Mouse (Mus musculus): ENCODE data around the gene Mettl2. TPM values are rescaled to one million over a fixed set of nuclear protein-coding genes. Genes with fewer than 3 reads are reported as not detected.

Gene Mettl2
- polyA plus RNA-seq, 1 experiment from 2014 or later = 33.9 TPM

GRCm38 (mm10) chr11:105159673-105160360, 33.6 kb downstream of the Mettl2 start:
- Histone ChIP-seq H3K4me3 (ENCODE audit: low read depth, low read length) (no peak overlapping the region), H3K4me1 (ENCODE audit: control insufficient read depth, insufficient read depth, low read length) (no peaks in the 10 kb centered on the region), H3K27ac (ENCODE audit: low read depth, low read length) (no peak overlapping the region), H3K9ac (replicated peaks; ENCODE audit: low read depth, low read length) (no peak overlapping the region), H3K36me3 (ENCODE audit: control insufficient read depth, insufficient read depth, low read length) (no peaks in the 10 kb centered on the region), H3K27me3 (ENCODE audit: control insufficient read depth, insufficient read depth, low read length) (no peaks in the 10 kb centered on the region), H3K9me3 (ENCODE audit: control insufficient read depth, low read length) (no peaks in the 10 kb centered on the region), H3K4me2 (ENCODE audit: low read depth, low read length) (no peak overlapping the region)
- WGBS = 60% methylated on average over 6 of the region's 6 CpGs
- ATAC-seq (ENCODE audit: low read depth) = no peak

- Histone ChIP-seq H3K9ac (replicated peaks; ENCODE audit: low read depth, low read length) (no peak overlapping the region), H3K4me3 (ENCODE audit: low read depth, low read length) (no peak overlapping the region), H3K4me1 (ENCODE audit: control insufficient read depth, insufficient read depth, low read length) (no peaks in the 10 kb centered on the region), H3K9me3 (ENCODE audit: control insufficient read depth, low read length) (no peaks in the 10 kb centered on the region), H3K4me2 (ENCODE audit: low read depth, low read length) (no peak overlapping the region), H3K27ac (ENCODE audit: low read depth, low read length) (no peak overlapping the region), H3K27me3 (ENCODE audit: control insufficient read depth, insufficient read depth, low read length) (no peaks in the 10 kb centered on the region), H3K36me3 (ENCODE audit: control insufficient read depth, insufficient read depth, low read length) (no peaks in the 10 kb centered on the region)
- WGBS = 96% methylated on average over 2 of the region's 2 CpGs
- no peak for ATAC-seq (ENCODE audit: low read depth)
These were observed 35.2 kb downstream of the Mettl2 start for GRCm38 (mm10) chr11:105161411-105161810.

- Histone ChIP-seq H3K4me3 (ENCODE audit: low read depth, low read length) (no peak overlapping the region), H3K4me2 (ENCODE audit: low read depth, low read length) (no peak overlapping the region), H3K36me3 (ENCODE audit: control insufficient read depth, insufficient read depth, low read length) (no peaks in the 10 kb centered on the region), H3K27me3 (ENCODE audit: control insufficient read depth, insufficient read depth, low read length) (no peaks in the 10 kb centered on the region), H3K4me1 (ENCODE audit: control insufficient read depth, insufficient read depth, low read length) (no peaks in the 10 kb centered on the region), H3K9ac (replicated peaks; ENCODE audit: low read depth, low read length) (no peak overlapping the region), H3K9me3 (ENCODE audit: control insufficient read depth, low read length) (no peaks in the 10 kb centered on the region), H3K27ac (ENCODE audit: low read depth, low read length) (no peak overlapping the region)
- 85% methylated on average over 69 of the region's 69 CpGs for whole genome bisulfite sequencing
- ATAC-seq (ENCODE audit: low read depth) = no peak
These were observed 38.6 kb downstream of the Mettl2 start for GRCm38 (mm10) chr11:105164516-105165510.

DNA sequence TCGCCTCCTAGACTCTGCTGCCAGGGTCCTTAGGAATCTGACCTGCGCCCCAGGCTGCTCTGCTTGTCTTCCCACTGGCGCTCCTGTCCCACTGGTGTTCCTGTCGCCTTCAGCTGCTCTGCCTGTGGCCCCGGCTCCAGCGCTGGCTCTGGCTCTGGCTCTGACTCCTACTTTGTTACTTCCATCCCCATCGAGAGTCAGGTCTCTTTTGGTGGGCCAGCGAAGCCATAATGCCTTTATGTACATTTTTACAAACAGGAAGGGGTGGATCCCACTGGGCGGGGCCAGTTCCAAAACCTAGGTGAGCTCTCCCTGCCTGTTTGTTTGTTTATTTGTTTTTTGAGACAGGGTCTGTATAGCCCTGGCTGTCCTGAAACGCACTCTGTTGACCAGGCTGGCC, 40.6 kb downstream of the Mettl2 start:
- no peaks in the 10 kb centered on the region for H3K4me1 ChIP-seq (ENCODE audit: control insufficient read depth, insufficient read depth, low read length)
- H3K4me3 ChIP-seq (ENCODE audit: low read depth, low read length) = no peak overlapping the region
- no peak overlapping the region for H3K9ac ChIP-seq (replicated peaks; ENCODE audit: low read depth, low read length)
- ATAC-seq (ENCODE audit: low read depth) = no peak
- H3K4me2 ChIP-seq (ENCODE audit: low read depth, low read length) = no peak overlapping the region
- H3K27ac ChIP-seq (ENCODE audit: low read depth, low read length) = no peak overlapping the region
- 91% methylated on average over 10 of the region's 10 CpGs for WGBS
- H3K36me3 ChIP-seq (ENCODE audit: control insufficient read depth, insufficient read depth, low read length) = no peaks in the 10 kb centered on the region
- no peaks in the 10 kb centered on the region for H3K9me3 ChIP-seq (ENCODE audit: control insufficient read depth, low read length)
- no peaks in the 10 kb centered on the region for H3K27me3 ChIP-seq (ENCODE audit: control insufficient read depth, insufficient read depth, low read length)

DNA sequence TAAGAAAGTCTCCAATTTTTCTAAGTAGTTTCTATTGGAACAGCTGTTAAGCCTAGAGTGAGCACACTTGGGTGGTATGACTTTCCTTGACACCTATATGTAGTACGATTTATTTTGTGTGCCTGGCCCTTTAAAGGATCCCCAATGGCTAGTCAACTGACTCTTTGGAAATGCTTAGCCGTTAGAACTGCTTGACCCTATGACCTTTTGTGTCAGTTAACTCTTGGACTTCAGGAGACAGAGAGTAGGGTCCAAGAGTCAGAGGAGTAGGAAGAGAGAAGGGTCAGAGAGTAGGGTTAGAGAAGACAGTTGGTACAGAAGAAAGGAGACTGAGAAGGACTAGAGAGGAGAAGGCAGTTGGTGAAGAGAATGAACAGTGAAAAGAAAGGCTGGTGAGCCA, 52.3 kb downstream of the Mettl2 start, which contains the start of gene Tlk2:
Gene Tlk2 (plus strand): TSS at position 292 of the 400 bp plus-strand sequence.
- peaks cover 15% of the 10 kb centered on the region for H3K4me1 ChIP-seq (ENCODE audit: control insufficient read depth, insufficient read depth, low read length)
- no peaks in the 10 kb centered on the region for H3K9me3 ChIP-seq (ENCODE audit: control insufficient read depth, low read length)
- no peaks in the 10 kb centered on the region for H3K27me3 ChIP-seq (ENCODE audit: control insufficient read depth, insufficient read depth, low read length)
- 45% methylated on average over 2 of the region's 2 CpGs for WGBS
- H3K27ac ChIP-seq (ENCODE audit: low read depth, low read length) = no peak within 1 kb of the TSS
- H3K36me3 ChIP-seq (ENCODE audit: control insufficient read depth, insufficient read depth, low read length) = no peaks in the 10 kb centered on the region
- peak within 1 kb of the TSS; percentile 60 for H3K4me2 ChIP-seq (ENCODE audit: low read depth, low read length)
- H3K4me3 ChIP-seq (ENCODE audit: low read depth, low read length) = peak within 1 kb of the TSS; percentile 89
- H3K9ac ChIP-seq (replicated peaks; ENCODE audit: low read depth, low read length) = no peak within 1 kb of the TSS
- no peak for ATAC-seq (ENCODE audit: low read depth)

GRCm38 (mm10) chr11:105179523-105179922, 53.3 kb downstream of the Mettl2 start:
- H3K36me3 ChIP-seq (ENCODE audit: control insufficient read depth, insufficient read depth, low read length) = peaks cover 4% of the 10 kb centered on the region; the same call in 1 of the 2 replicates
- H3K4me2 ChIP-seq (ENCODE audit: low read depth, low read length) = peak overlapping the region; percentile 60
- no peaks in the 10 kb centered on the region for H3K27me3 ChIP-seq (ENCODE audit: control insufficient read depth, insufficient read depth, low read length)
- H3K9ac ChIP-seq (replicated peaks; ENCODE audit: low read depth, low read length) = no peak overlapping the region
- WGBS = 78% methylated on average over 4 of the region's 4 CpGs
- no peak overlapping the region for H3K27ac ChIP-seq (ENCODE audit: low read depth, low read length)
- H3K4me3 ChIP-seq (ENCODE audit: low read depth, low read length) = peak overlapping the region; percentile 89
- H3K4me1 ChIP-seq (ENCODE audit: control insufficient read depth, insufficient read depth, low read length) = peaks cover 15% of the 10 kb centered on the region
- ATAC-seq (ENCODE audit: low read depth) = no peak
- H3K9me3 ChIP-seq (ENCODE audit: control insufficient read depth, low read length) = no peaks in the 10 kb centered on the region

- Histone ChIP-seq H3K9ac (replicated peaks; ENCODE audit: low read depth, low read length) (peak overlapping the region; percentile 97), H3K36me3 (ENCODE audit: control insufficient read depth, insufficient read depth, low read length) (peaks cover 8% of the 10 kb centered on the region; the same call in 1 of the 2 replicates), H3K27ac (ENCODE audit: low read depth, low read length) (peak overlapping the region; percentile 94), H3K27me3 (ENCODE audit: control insufficient read depth, insufficient read depth, low read length) (no peaks in the 10 kb centered on the region), H3K4me3 (ENCODE audit: low read depth, low read length) (peak overlapping the region; percentile 89), H3K4me2 (ENCODE audit: low read depth, low read length) (peak overlapping the region; percentile 60), H3K9me3 (ENCODE audit: control insufficient read depth, low read length) (no peaks in the 10 kb centered on the region), H3K4me1 (ENCODE audit: control insufficient read depth, insufficient read depth, low read length) (peaks cover 15% of the 10 kb centered on the region)
- ATAC-seq (ENCODE audit: low read depth) = peak; percentile 65
- 1% methylated on average over 31 of the region's 35 CpGs for WGBS
These were observed 54.4 kb downstream of the Mettl2 start for GRCm38 (mm10) chr11:105180471-105181091.

DNA sequence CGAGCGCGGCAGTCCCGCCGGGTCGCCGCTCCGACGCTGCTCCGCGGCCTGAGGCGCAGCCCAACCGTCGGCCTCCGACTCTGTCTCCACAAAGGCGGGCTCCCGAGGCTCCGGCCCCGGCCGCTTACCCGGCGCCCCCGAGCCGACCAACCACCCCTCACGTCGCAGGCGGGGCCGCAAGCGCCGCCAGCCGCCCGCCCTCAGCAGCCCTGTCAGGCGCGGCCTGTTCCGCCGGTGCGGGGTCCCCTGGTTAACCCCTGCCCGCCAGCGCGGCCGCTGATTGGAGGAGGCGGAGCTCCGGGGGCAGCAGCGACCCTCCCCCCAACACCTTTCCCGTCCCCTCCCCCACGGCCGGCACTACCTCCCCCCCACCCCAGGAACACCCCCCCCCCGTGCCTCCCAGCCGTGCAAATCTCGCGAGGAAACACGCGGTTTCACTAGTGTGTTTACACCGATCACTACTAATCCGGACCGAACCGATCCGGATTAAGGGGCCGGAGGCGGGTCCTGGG, 55.0 kb downstream of the Mettl2 start:
- 0% methylated on average over 39 of the region's 60 CpGs for WGBS
- peak; percentile 97 for ATAC-seq (ENCODE audit: low read depth)
- Histone ChIP-seq H3K36me3 (ENCODE audit: control insufficient read depth, insufficient read depth, low read length) (peaks cover 9% of the 10 kb centered on the region; the same call in 1 of the 2 replicates), H3K9me3 (ENCODE audit: control insufficient read depth, low read length) (no peaks in the 10 kb centered on the region), H3K4me1 (ENCODE audit: control insufficient read depth, insufficient read depth, low read length) (peaks cover 15% of the 10 kb centered on the region), H3K9ac (replicated peaks; ENCODE audit: low read depth, low read length) (peak overlapping the region; percentile 97), H3K4me3 (ENCODE audit: low read depth, low read length) (peak overlapping the region; percentile 89), H3K27me3 (ENCODE audit: control insufficient read depth, insufficient read depth, low read length) (no peaks in the 10 kb centered on the region), H3K4me2 (ENCODE audit: low read depth, low read length) (peak overlapping the region; percentile 60), H3K27ac (ENCODE audit: low read depth, low read length) (peak overlapping the region; percentile 94)

Measured in neural tube, embryonic 14.5 days (tissue).